In genomic region chr1:169422408-169422807, GRCm38 (mm10) we compare ENCODE assay signal across 13 mouse cellular contexts.
DNase-seq lines count a peak whose midpoint lies in the region; ATAC-seq lines count a peak whose summit lies in the region.
"Had no signal": no experiment of that assay in that cellular context is flagged by ENCODE, and none has a peak within 500 bp of the region (broad histone marks: within the 10 kb centered on the region; RNA-seq: fewer than 3 reads in every experiment).

No protein-coding gene starts in this region.

- no peak overlapping the region for H3K4me3 ChIP-seq in neural tube, embryonic 15.5 days (replicated peaks)
- H3K4me3 ChIP-seq: embryonic facial prominence, embryonic 15.5 days; limb, embryonic 13.5 days had no signal

- H3K4me1 ChIP-seq in neural tube, embryonic 15.5 days: no peaks in the 10 kb centered on the region
- H3K4me1 ChIP-seq: embryonic facial prominence, embryonic 15.5 days had no signal

- 63% methylated on average over 3 of the region's 3 CpGs for WGBS in neural tube, embryonic 15.5 days

- no peak overlapping the region for H3K9ac ChIP-seq in neural tube, embryonic 15.5 days (replicated peaks)
- H3K9ac ChIP-seq: embryonic facial prominence, embryonic 15.5 days; limb, embryonic 13.5 days had no signal

- no peak overlapping the region for H3K4me2 ChIP-seq in neural tube, embryonic 15.5 days
- H3K4me2 ChIP-seq: embryonic facial prominence, embryonic 15.5 days; limb, embryonic 13.5 days had no signal

- H3K27me3 ChIP-seq in neural tube, embryonic 15.5 days (replicated peaks): no peaks in the 10 kb centered on the region
- H3K27me3 ChIP-seq: embryonic facial prominence, embryonic 15.5 days had no signal

- H3K36me3 ChIP-seq in neural tube, embryonic 15.5 days: no peaks in the 10 kb centered on the region
- H3K36me3 ChIP-seq: embryonic facial prominence, embryonic 15.5 days; limb, embryonic 13.5 days had no signal

- H3K27ac ChIP-seq in neural tube, embryonic 15.5 days (replicated peaks): no peak overlapping the region
- H3K27ac ChIP-seq: embryonic facial prominence, embryonic 15.5 days; limb, embryonic 13.5 days had no signal

- intact Hi-C loops in left cerebral cortex, postnatal 25 days (cut with DNase I): loop anchor here (1.0 to 10.0 kb wide), 6 partner anchors 76 to 1476 kb away; partner anchors contain the start of gene Pbx1

- H3K9me3 ChIP-seq in neural tube, embryonic 15.5 days (replicated peaks): no peaks in the 10 kb centered on the region
- H3K9me3 ChIP-seq: embryonic facial prominence, embryonic 15.5 days; limb, embryonic 13.5 days had no signal

- DNase-seq in cerebellum, adult 11 months: peak; percentile 2
- DNase-seq in cerebellum, adult 9-10 months: peak; percentile 24
- DNase-seq in layer of hippocampus, adult 11-12 months (ENCODE audit: low spot score): peak; percentile 71
- peak; percentile 73 to 97 for DNase-seq in left cerebral cortex, postnatal 25 days (ENCODE audit: low spot score in 2 of 2)
- DNase-seq in testis, postnatal 10 days (ENCODE audit: low spot score): no peak
- DNase-seq in lung, adult 18-20 months: no peak
- DNase-seq: heart, postnatal 4 days; kidney, adult 8-10 months; lung, postnatal 4 days; thymus, adult 2 months had no signal

- ATAC-seq in neural tube, embryonic 15.5 days (ENCODE audit: low FRiP score): no peak

Comparison
In these comparisons a context has a peak if more than half of its experiments do, and no peak if none do; other contexts are left out.
1. DNase-seq: peak in cerebellum, adult 11 months (single experiment), cerebellum, adult 9-10 months (single experiment), layer of hippocampus, adult 11-12 months (single experiment) and left cerebral cortex, postnatal 25 days (2 of 2); none in testis, postnatal 10 days (single experiment) and lung, adult 18-20 months (0 of 2).